Mouse (Mus musculus) bone marrow, adult 2 months (tissue): Measurements from ENCODE around the gene Dis3.

Source experiments
- CTCF ChIP-seq: fragments of 200-500 bp; IDR thresholded peaks from 2 replicates; pipeline ENCODE4 v1.5.1; 2011; ENCODE audit warnings: low read length, control low read depth; ENCODE audit not compliant: control insufficient read depth, insufficient read depth
- POLR2A ChIP-seq: fragments of 200-500 bp; IDR thresholded peaks from 2 replicates; pipeline ENCODE4 v1.6.1; 2011; ENCODE audit warnings: low read depth, mild to moderate bottlenecking, control low read depth, low read length, borderline replicate concordance; ENCODE audit not compliant: control insufficient read depth

- no peak for TF ChIP-seq CTCF
- no peak for TF ChIP-seq POLR2A
Measured at GRCm38 (mm10) chr14:99044096-99044495, 55.5 kb downstream of the Dis3 start.
